Mouse (Mus musculus): ENCODE measurements at regions not wholly inside any gene's neighbourhood (a gene's known extent, or its start where the extent isn't known, plus 50 kb on each side); places are given as distances from the start of the nearest gene placed in this dataset.
A peak's percentile ranks its signal among the peaks of the same experiment; 100 is the strongest.

GRCm38 (mm10) chr7:36829710-36830109, 131.8 kb downstream of the Tshz3 start:
- no peak for ATAC-seq (ENCODE audit: borderline replicate concordance, extremely low read depth, low FRiP score, low TSS enrichment)
- no peak overlapping the region for H3K4me2 ChIP-seq
- no peaks in the 10 kb centered on the region for H3K9me3 ChIP-seq
- no peak overlapping the region for H3K27ac ChIP-seq
- no peak overlapping the region for H3K4me3 ChIP-seq
- 72% methylated on average over 8 of the region's 8 CpGs for WGBS
- H3K4me1 ChIP-seq, result no peaks in the 10 kb centered on the region
- H3K27me3 ChIP-seq, result no peaks in the 10 kb centered on the region
- H3K36me3 ChIP-seq, result no peaks in the 10 kb centered on the region
- no peak overlapping the region for H3K9ac ChIP-seq

- ATAC-seq (ENCODE audit: borderline replicate concordance, extremely low read depth, low FRiP score, low TSS enrichment), result no peak
- H3K9me3 ChIP-seq, result no peaks in the 10 kb centered on the region
- H3K4me1 ChIP-seq, result no peaks in the 10 kb centered on the region
- H3K4me3 ChIP-seq, result no peak overlapping the region
- H3K4me2 ChIP-seq, result no peak overlapping the region
- H3K36me3 ChIP-seq, result no peaks in the 10 kb centered on the region
- no peaks in the 10 kb centered on the region for H3K27me3 ChIP-seq
- no peak overlapping the region for H3K9ac ChIP-seq
- H3K27ac ChIP-seq, result no peak overlapping the region
- WGBS, result 36% methylated on average over 2 of the region's 2 CpGs
These were observed 132.2 kb downstream of the Tshz3 start for GRCm38 (mm10) chr7:36830155-36830554.

GRCm38 (mm10) chr7:36848279-36848678, 150.4 kb downstream of the Tshz3 start:
- Histone ChIP-seq H3K4me3 (no peak overlapping the region), H3K9me3 (no peaks in the 10 kb centered on the region), H3K36me3 (no peaks in the 10 kb centered on the region), H3K9ac (no peak overlapping the region), H3K27me3 (no peaks in the 10 kb centered on the region), H3K4me2 (no peak overlapping the region), H3K27ac (no peak overlapping the region), H3K4me1 (no peaks in the 10 kb centered on the region)
- 76% methylated on average over 2 of the region's 2 CpGs for WGBS
- ATAC-seq (ENCODE audit: borderline replicate concordance, extremely low read depth, low FRiP score, low TSS enrichment), result no peak

- WGBS, result 67% methylated on average over 4 of the region's 4 CpGs
- Histone ChIP-seq H3K9ac (no peak overlapping the region), H3K4me1 (no peaks in the 10 kb centered on the region), H3K9me3 (no peaks in the 10 kb centered on the region), H3K27ac (no peak overlapping the region), H3K27me3 (no peaks in the 10 kb centered on the region), H3K4me3 (no peak overlapping the region), H3K4me2 (no peak overlapping the region), H3K36me3 (no peaks in the 10 kb centered on the region)
- ATAC-seq (ENCODE audit: borderline replicate concordance, extremely low read depth, low FRiP score, low TSS enrichment), result peak; percentile 64; the same call in 1 of the 2 replicates
These were observed 153.5 kb downstream of the Tshz3 start for GRCm38 (mm10) chr7:36851275-36851889.

GRCm38 (mm10) chr7:36854308-36854707, 156.4 kb downstream of the Tshz3 start:
- H3K4me3 ChIP-seq, result no peak overlapping the region
- ATAC-seq (ENCODE audit: borderline replicate concordance, extremely low read depth, low FRiP score, low TSS enrichment), result no peak
- H3K4me1 ChIP-seq, result no peaks in the 10 kb centered on the region
- no peaks in the 10 kb centered on the region for H3K27me3 ChIP-seq
- H3K27ac ChIP-seq, result no peak overlapping the region
- H3K9me3 ChIP-seq, result no peaks in the 10 kb centered on the region
- no peaks in the 10 kb centered on the region for H3K36me3 ChIP-seq
- no peak overlapping the region for H3K4me2 ChIP-seq
- H3K9ac ChIP-seq, result no peak overlapping the region

GRCm38 (mm10) chr7:36859428-36859827, 161.5 kb downstream of the Tshz3 start:
- Histone ChIP-seq H3K36me3 (no peaks in the 10 kb centered on the region), H3K27me3 (no peaks in the 10 kb centered on the region), H3K4me1 (no peaks in the 10 kb centered on the region), H3K27ac (no peak overlapping the region), H3K4me2 (no peak overlapping the region), H3K4me3 (no peak overlapping the region), H3K9ac (no peak overlapping the region), H3K9me3 (no peaks in the 10 kb centered on the region)
- no peak for ATAC-seq (ENCODE audit: borderline replicate concordance, extremely low read depth, low FRiP score, low TSS enrichment)
- 73% methylated on average over 7 of the region's 7 CpGs for WGBS

- Histone ChIP-seq H3K9ac (no peak overlapping the region), H3K27me3 (no peaks in the 10 kb centered on the region), H3K4me2 (no peak overlapping the region), H3K36me3 (no peaks in the 10 kb centered on the region), H3K4me1 (no peaks in the 10 kb centered on the region), H3K9me3 (no peaks in the 10 kb centered on the region), H3K27ac (no peak overlapping the region), H3K4me3 (no peak overlapping the region)
- ATAC-seq (ENCODE audit: borderline replicate concordance, extremely low read depth, low FRiP score, low TSS enrichment), result no peak
- WGBS, result 83% methylated on average over 7 of the region's 7 CpGs
These were observed 164.6 kb downstream of the Tshz3 start for GRCm38 (mm10) chr7:36862481-36862880.

GRCm38 (mm10) chr7:36863745-36864144, 165.8 kb downstream of the Tshz3 start:
- Histone ChIP-seq H3K9me3 (no peaks in the 10 kb centered on the region), H3K27ac (no peak overlapping the region), H3K9ac (no peak overlapping the region), H3K4me1 (no peaks in the 10 kb centered on the region), H3K36me3 (no peaks in the 10 kb centered on the region), H3K27me3 (no peaks in the 10 kb centered on the region), H3K4me2 (no peak overlapping the region), H3K4me3 (no peak overlapping the region)
- no peak for ATAC-seq (ENCODE audit: borderline replicate concordance, extremely low read depth, low FRiP score, low TSS enrichment)
- WGBS, result 85% methylated on average over 5 of the region's 5 CpGs

- no peaks in the 10 kb centered on the region for H3K9me3 ChIP-seq
- H3K9ac ChIP-seq, result no peak overlapping the region
- H3K4me3 ChIP-seq, result no peak overlapping the region
- no peak overlapping the region for H3K4me2 ChIP-seq
- WGBS, result 62% methylated on average over 4 of the region's 4 CpGs
- H3K27ac ChIP-seq, result no peak overlapping the region
- H3K4me1 ChIP-seq, result no peaks in the 10 kb centered on the region
- H3K27me3 ChIP-seq, result no peaks in the 10 kb centered on the region
- no peak for ATAC-seq (ENCODE audit: borderline replicate concordance, extremely low read depth, low FRiP score, low TSS enrichment)
- H3K36me3 ChIP-seq, result no peaks in the 10 kb centered on the region
These were observed 166.8 kb downstream of the Tshz3 start for GRCm38 (mm10) chr7:36864675-36865074.

GRCm38 (mm10) chr7:36866602-36867001, 168.7 kb downstream of the Tshz3 start:
- H3K9ac ChIP-seq, result no peak overlapping the region
- H3K27me3 ChIP-seq, result no peaks in the 10 kb centered on the region
- no peaks in the 10 kb centered on the region for H3K9me3 ChIP-seq
- H3K4me2 ChIP-seq, result no peak overlapping the region
- ATAC-seq (ENCODE audit: borderline replicate concordance, extremely low read depth, low FRiP score, low TSS enrichment), result no peak
- WGBS, result 39% methylated on average over 12 of the region's 12 CpGs
- H3K36me3 ChIP-seq, result no peaks in the 10 kb centered on the region
- H3K4me3 ChIP-seq, result no peak overlapping the region
- no peak overlapping the region for H3K27ac ChIP-seq
- no peaks in the 10 kb centered on the region for H3K4me1 ChIP-seq

- no peak overlapping the region for H3K27ac ChIP-seq
- no peak overlapping the region for H3K4me3 ChIP-seq
- H3K27me3 ChIP-seq, result no peaks in the 10 kb centered on the region
- no peaks in the 10 kb centered on the region for H3K9me3 ChIP-seq
- H3K36me3 ChIP-seq, result no peaks in the 10 kb centered on the region
- ATAC-seq (ENCODE audit: borderline replicate concordance, extremely low read depth, low FRiP score, low TSS enrichment), result no peak
- peaks cover 2% of the 10 kb centered on the region; the same call in 1 of the 2 replicates for H3K4me1 ChIP-seq
- H3K4me2 ChIP-seq, result no peak overlapping the region
- no peak overlapping the region for H3K9ac ChIP-seq
- WGBS, result 77% methylated on average over 5 of the region's 5 CpGs
These were observed 176.1 kb downstream of the Tshz3 start for GRCm38 (mm10) chr7:36874004-36874403.

- H3K36me3 ChIP-seq, result no peaks in the 10 kb centered on the region
- peaks cover 2% of the 10 kb centered on the region; the same call in 1 of the 2 replicates for H3K4me1 ChIP-seq
- H3K9me3 ChIP-seq, result no peaks in the 10 kb centered on the region
- H3K9ac ChIP-seq, result no peak overlapping the region
- 11% methylated on average over 7 of the region's 7 CpGs for WGBS
- H3K27me3 ChIP-seq, result no peaks in the 10 kb centered on the region
- ATAC-seq (ENCODE audit: borderline replicate concordance, extremely low read depth, low FRiP score, low TSS enrichment), result no peak
- H3K4me3 ChIP-seq, result no peak overlapping the region
- H3K27ac ChIP-seq, result no peak overlapping the region
- no peak overlapping the region for H3K4me2 ChIP-seq
These were observed 179.8 kb downstream of the Tshz3 start for GRCm38 (mm10) chr7:36877686-36878085.
